Mouse (Mus musculus): Measurements from ENCODE around the gene Cd164. TPM values are rescaled to one million over a fixed set of nuclear protein-coding genes. Genes with fewer than 3 reads are reported as not detected.

Cd164 gene
- polyA plus RNA-seq, 1 experiment, result 5.0 TPM

DNA sequence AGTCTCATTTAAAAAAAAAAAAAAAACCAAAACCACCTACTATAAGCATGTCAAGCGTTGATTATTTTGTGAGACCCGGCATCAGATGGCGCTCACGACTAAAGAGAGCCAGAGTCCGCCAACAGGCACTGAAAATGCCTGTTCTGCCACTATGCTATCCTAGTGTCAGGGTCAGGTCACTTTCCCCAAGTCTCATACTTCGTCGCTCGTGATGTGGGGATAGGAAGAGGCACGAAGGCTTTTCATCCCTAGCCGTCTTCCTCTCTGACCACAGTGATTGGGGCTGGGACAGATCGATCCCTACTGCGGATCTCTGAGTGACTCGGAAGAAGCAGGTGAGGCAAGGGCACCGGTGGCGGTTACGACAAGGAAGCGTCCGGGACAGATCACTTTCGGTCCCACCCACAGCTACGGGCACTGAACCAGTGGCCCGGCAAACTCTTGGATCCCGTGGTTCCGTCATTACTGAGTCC lies 670 bp upstream of the Cd164 start:
- peaks cover 35% of the 10 kb centered on the region for H3K4me1 ChIP-seq (ENCODE audit: control insufficient read depth)
- TF ChIP-seq TAL1 (IDR thresholded peaks at IDR 0.05; ENCODE audit: low read length), result no peak
- TF ChIP-seq GATA1 (IDR thresholded peaks at IDR 0.05; ENCODE audit: low read length), result no peak
- peaks cover 13% of the 10 kb centered on the region for H3K36me3 ChIP-seq (ENCODE audit: control insufficient read depth)
- no peaks in the 10 kb centered on the region for H3K27me3 ChIP-seq (ENCODE audit: control insufficient read depth)
- H3K4me3 ChIP-seq (replicated peaks), result peak overlapping the region; percentile 97
- H3K9me3 ChIP-seq (ENCODE audit: control insufficient read depth, low read length), result no peaks in the 10 kb centered on the region

- no peak for TF ChIP-seq TAL1 (IDR thresholded peaks at IDR 0.05; ENCODE audit: low read length)
- no peak for TF ChIP-seq GATA1 (IDR thresholded peaks at IDR 0.05; ENCODE audit: low read length)
Observed at GRCm38 (mm10) chr10:41519640-41520409, 611 bp downstream of the Cd164 start.

DNA sequence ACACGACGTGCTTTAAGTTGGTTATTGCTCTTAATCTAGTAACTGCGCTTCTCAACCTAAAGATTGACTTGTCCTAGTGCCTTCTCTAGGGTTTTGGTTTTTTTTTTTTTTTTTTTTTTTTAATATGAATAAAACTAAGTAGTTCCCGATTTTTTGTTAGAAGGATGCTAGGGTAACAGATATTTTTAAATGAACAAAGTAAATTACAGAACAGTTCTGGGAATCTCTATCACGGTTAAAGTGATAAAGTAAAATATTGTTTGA lies 1.1 kb downstream of the Cd164 start:
- peak overlapping the region; percentile 97 for H3K4me3 ChIP-seq (replicated peaks)
- H3K9me3 ChIP-seq (ENCODE audit: control insufficient read depth, low read length), result no peaks in the 10 kb centered on the region
- peaks cover 41% of the 10 kb centered on the region for H3K4me1 ChIP-seq (ENCODE audit: control insufficient read depth)
- H3K27me3 ChIP-seq (ENCODE audit: control insufficient read depth), result no peaks in the 10 kb centered on the region
- H3K36me3 ChIP-seq (ENCODE audit: control insufficient read depth), result peaks cover 30% of the 10 kb centered on the region
- TF ChIP-seq TAL1 (IDR thresholded peaks at IDR 0.05; ENCODE audit: low read length) (no peak), GATA1 (IDR thresholded peaks at IDR 0.05; ENCODE audit: low read length) (no peak)

More at GRCm38 (mm10) chr10:41519640-41520409, 611 bp downstream of the Cd164 start:
- Histone ChIP-seq H3K36me3 (ENCODE audit: control insufficient read depth) (peaks cover 26% of the 10 kb centered on the region), H3K9me3 (ENCODE audit: control insufficient read depth, low read length) (no peaks in the 10 kb centered on the region), H3K4me1 (ENCODE audit: control insufficient read depth) (peaks cover 38% of the 10 kb centered on the region), H3K4me3 (replicated peaks) (peak overlapping the region; percentile 97), H3K27me3 (ENCODE audit: control insufficient read depth) (no peaks in the 10 kb centered on the region)

GRCm38 (mm10) chr10:41523386-41523785 lies 4.2 kb downstream of the Cd164 start:
- H3K27me3 ChIP-seq (ENCODE audit: control insufficient read depth), result no peaks in the 10 kb centered on the region
- no peak for TF ChIP-seq TAL1 (IDR thresholded peaks at IDR 0.05; ENCODE audit: low read length)
- TF ChIP-seq GATA1 (IDR thresholded peaks at IDR 0.05; ENCODE audit: low read length), result no peak

DNA sequence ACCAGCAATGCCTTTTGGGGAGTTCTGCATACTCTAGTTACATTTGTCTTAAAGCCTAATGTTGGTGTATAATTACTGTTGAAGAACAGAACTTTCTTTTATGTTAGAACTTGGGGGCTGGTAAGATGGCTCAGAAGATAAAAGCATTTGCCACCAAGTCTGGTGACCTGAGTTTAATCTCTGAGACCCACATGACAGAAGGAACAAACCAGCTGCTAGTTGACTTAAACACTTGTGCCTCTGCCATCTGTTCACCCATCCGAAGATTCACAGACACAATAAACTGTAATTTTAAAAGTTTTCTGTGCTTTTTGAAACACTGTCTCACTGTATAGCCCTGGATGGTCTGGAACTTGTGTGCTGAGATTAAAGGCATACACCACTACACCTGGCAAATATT lies 6.5 kb downstream of the Cd164 start:
- no peaks in the 10 kb centered on the region for H3K27me3 ChIP-seq (ENCODE audit: control insufficient read depth)
- peaks cover 25% of the 10 kb centered on the region for H3K4me1 ChIP-seq (ENCODE audit: control insufficient read depth)
- H3K4me3 ChIP-seq (replicated peaks), result no peak overlapping the region
- H3K36me3 ChIP-seq (ENCODE audit: control insufficient read depth), result peaks cover 75% of the 10 kb centered on the region
- TF ChIP-seq TAL1 (IDR thresholded peaks at IDR 0.05; ENCODE audit: low read length) (no peak), GATA1 (IDR thresholded peaks at IDR 0.05; ENCODE audit: low read length) (no peak)
- no peaks in the 10 kb centered on the region for H3K9me3 ChIP-seq (ENCODE audit: control insufficient read depth, low read length)

More at GRCm38 (mm10) chr10:41523386-41523785, 4.2 kb downstream of the Cd164 start:
- H3K9me3 ChIP-seq (ENCODE audit: control insufficient read depth, low read length), result no peaks in the 10 kb centered on the region
- peaks cover 53% of the 10 kb centered on the region for H3K36me3 ChIP-seq (ENCODE audit: control insufficient read depth)
- H3K4me3 ChIP-seq (replicated peaks), result no peak overlapping the region
- H3K4me1 ChIP-seq (ENCODE audit: control insufficient read depth), result peaks cover 35% of the 10 kb centered on the region

GRCm38 (mm10) chr10:41529972-41530371 lies 10.8 kb downstream of the Cd164 start:
- peaks cover 7% of the 10 kb centered on the region; the same call in 1 of the 2 replicates for H3K4me1 ChIP-seq (ENCODE audit: control insufficient read depth)
- no peaks in the 10 kb centered on the region for H3K9me3 ChIP-seq (ENCODE audit: control insufficient read depth, low read length)
- TF ChIP-seq GATA1 (IDR thresholded peaks at IDR 0.05; ENCODE audit: low read length) (no peak), TAL1 (IDR thresholded peaks at IDR 0.05; ENCODE audit: low read length) (no peak)
- no peaks in the 10 kb centered on the region for H3K27me3 ChIP-seq (ENCODE audit: control insufficient read depth)
- peaks cover 79% of the 10 kb centered on the region for H3K36me3 ChIP-seq (ENCODE audit: control insufficient read depth)
- no peak overlapping the region for H3K4me3 ChIP-seq (replicated peaks)

DNA sequence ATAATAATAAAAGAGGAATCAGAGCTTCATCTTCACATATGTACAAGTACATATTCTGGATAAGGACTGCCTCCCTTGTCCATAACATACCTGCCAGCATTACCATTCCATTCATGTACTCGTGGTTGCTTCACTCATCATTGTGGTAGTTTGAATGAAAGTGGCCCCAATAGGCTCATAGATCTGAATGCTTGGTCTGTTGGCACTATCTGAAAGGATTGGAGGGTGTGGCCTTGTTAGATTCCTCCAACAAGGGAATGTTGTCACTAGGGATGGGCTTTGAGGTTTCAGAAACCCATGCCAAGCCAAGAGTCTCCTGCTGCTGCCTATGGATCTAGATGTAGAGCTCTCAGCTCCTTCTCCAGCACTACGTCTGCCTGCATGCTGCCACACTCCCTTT lies 16.8 kb downstream of the Cd164 start:
- Histone ChIP-seq H3K9me3 (ENCODE audit: control insufficient read depth, low read length) (no peaks in the 10 kb centered on the region), H3K36me3 (ENCODE audit: control insufficient read depth) (peaks cover 31% of the 10 kb centered on the region)
- TF ChIP-seq GATA1 (IDR thresholded peaks at IDR 0.05; ENCODE audit: low read length) (no peak), TAL1 (IDR thresholded peaks at IDR 0.05; ENCODE audit: low read length) (no peak)

DNA sequence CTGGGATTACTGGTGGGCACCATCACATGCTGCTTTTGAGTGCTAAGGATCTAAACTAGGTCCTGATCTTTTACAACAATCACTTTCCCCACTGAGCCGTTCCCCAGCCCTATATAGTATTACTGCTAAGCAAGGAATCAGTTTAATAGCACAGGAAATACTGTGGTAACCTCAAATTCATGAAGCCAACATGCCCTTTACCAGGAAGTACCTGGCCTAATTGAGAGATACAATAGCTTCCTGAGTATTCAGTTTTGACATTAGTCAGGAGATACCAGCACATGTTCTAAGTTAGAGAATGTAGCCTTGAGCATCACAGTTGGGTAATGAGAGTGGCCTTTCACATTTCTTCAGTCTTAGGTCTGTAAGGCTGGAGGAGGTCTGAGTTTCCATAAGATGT lies 17.5 kb downstream of the Cd164 start:
- Histone ChIP-seq H3K4me3 (replicated peaks) (no peak overlapping the region), H3K4me1 (ENCODE audit: control insufficient read depth) (no peaks in the 10 kb centered on the region), H3K9me3 (ENCODE audit: control insufficient read depth, low read length) (no peaks in the 10 kb centered on the region), H3K36me3 (ENCODE audit: control insufficient read depth) (peaks cover 25% of the 10 kb centered on the region), H3K27me3 (ENCODE audit: control insufficient read depth) (no peaks in the 10 kb centered on the region)
- TF ChIP-seq GATA1 (IDR thresholded peaks at IDR 0.05; ENCODE audit: low read length) (no peak), TAL1 (IDR thresholded peaks at IDR 0.05; ENCODE audit: low read length) (no peak)

More for the DNA sequence above, 16.8 kb downstream of the Cd164 start:
- H3K27me3 ChIP-seq (ENCODE audit: control insufficient read depth), result no peaks in the 10 kb centered on the region
- H3K4me3 ChIP-seq (replicated peaks), result no peak overlapping the region
- no peaks in the 10 kb centered on the region for H3K4me1 ChIP-seq (ENCODE audit: control insufficient read depth)

DNA sequence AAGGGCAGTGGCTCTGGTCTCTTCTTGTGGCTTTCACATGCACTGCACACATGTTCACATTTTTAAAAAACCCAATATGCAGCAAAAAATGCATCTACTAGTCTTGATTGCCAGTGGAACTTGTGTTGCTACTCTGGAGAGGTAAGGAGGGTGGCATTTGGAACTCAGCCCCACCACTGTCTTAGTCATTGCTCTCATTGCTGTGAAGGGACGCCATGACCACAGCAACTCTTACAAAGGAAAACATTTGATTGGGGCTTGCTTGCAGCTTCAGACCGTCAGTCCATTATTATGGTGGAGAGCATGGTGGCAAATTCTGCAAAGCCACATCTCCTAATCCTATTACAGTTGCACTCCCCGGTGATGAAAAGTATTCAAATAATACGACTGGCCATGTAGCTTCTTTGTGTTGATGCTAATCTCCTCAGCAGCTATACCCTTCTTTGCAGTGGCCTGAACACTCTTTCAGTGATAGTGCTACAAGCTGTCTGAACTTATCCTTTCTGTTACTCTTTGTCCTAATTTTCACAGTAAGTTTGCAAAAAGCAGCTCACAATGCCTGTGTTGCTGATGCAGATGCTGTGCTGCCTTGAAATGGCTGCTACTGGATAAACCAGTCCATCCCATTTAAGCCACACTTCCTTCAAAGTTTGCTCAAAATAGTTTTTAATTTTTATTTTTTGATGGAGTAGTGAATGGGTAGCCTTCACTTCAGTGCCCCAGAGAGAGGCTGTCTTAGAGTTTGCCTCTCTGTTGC lies 18.2 kb downstream of the Cd164 start:
- H3K4me3 ChIP-seq (replicated peaks), result no peak overlapping the region
- H3K4me1 ChIP-seq (ENCODE audit: control insufficient read depth), result no peaks in the 10 kb centered on the region
- H3K36me3 ChIP-seq (ENCODE audit: control insufficient read depth), result peaks cover 24% of the 10 kb centered on the region
- TF ChIP-seq TAL1 (IDR thresholded peaks at IDR 0.05; ENCODE audit: low read length), result no peak
- no peak for TF ChIP-seq GATA1 (IDR thresholded peaks at IDR 0.05; ENCODE audit: low read length)
- no peaks in the 10 kb centered on the region for H3K9me3 ChIP-seq (ENCODE audit: control insufficient read depth, low read length)
- H3K27me3 ChIP-seq (ENCODE audit: control insufficient read depth), result no peaks in the 10 kb centered on the region

Measured in erythroblast, embryonic 14.5 days (primary cell).